Mouse (Mus musculus): ENCODE results near the gene Clmn.
A peak's percentile ranks its signal among the peaks of the same experiment; 100 is the strongest.

Clmn gene

GRCm38 (mm10) chr12:104880367-104880766 is 15.5 kb upstream of the Clmn start:
- DNase-seq (ENCODE audit: low spot score in 2 of 2) = no peak

- DNase-seq (ENCODE audit: low spot score in 2 of 2) = no peak
These were observed 14.7 kb upstream of the Clmn start for GRCm38 (mm10) chr12:104879577-104879989.

DNA sequence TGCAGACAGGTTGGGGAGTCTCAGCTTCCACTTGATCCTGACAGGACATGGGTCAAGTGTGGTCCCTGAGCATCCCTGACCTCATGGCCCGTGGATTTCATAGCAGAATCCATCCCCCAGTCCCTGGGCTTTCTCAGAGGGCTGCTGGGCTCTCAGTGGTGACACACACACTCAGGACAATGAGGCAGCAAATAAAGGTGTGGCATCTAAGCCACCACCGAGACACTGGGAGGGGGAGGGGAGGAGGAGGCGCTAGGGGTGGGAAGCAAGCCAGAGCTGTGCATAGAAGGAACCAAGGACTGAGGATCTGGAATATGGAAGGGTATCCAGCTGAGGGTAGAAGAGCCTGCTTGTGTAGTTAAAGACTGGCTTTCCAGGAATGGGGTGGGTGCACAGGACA is 11.2 kb upstream of the Clmn start:
- DNase-seq (ENCODE audit: low spot score in 2 of 2) = no peak

GRCm38 (mm10) chr12:104871987-104872386 is 7.1 kb upstream of the Clmn start:
- DNase-seq (ENCODE audit: low spot score in 2 of 2) = no peak

DNA sequence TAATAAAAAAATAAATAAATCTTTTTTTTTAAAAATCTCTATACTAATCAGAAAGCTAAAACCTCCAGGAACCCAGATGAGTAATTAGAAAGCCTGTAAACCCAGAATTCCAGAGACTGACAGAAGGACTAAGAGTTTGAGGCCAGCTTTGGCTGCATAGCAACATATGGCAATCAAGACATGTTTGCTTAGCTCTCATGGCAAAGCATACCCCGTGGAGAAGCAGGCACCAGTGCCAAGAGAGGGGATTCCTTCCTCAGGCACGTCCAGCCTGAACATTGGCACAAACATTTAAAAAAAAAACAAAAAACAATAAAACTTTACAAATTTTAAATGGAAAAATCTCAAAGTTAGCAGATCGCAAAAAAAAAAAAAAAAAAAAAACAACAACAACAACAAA is 4.9 kb upstream of the Clmn start:
- no peak for DNase-seq (ENCODE audit: low spot score in 2 of 2)

DNA sequence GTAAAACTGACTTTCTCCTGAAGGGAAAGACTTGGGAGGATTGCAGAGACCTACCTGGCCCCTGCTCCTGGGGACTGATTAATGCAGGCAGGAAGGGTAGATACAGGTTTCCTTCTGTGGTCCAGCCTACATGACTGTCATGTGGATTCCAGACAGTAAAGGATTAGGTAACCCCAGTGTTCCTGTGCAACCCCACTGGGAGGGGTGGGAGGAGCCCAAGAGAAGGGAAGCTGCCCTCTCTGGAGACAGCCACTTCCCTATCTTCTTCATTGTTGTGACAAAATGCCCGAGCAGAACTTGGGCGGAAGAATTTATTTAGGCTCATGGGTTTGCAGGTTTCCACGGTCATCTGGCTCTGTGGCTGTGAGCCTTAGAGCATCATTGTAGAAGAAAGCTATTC is 3.6 kb upstream of the Clmn start:
- no peak for DNase-seq (ENCODE audit: low spot score in 2 of 2)

- no peak for DNase-seq (ENCODE audit: low spot score in 2 of 2)
These were observed 3.0 kb upstream of the Clmn start for GRCm38 (mm10) chr12:104867851-104868250.

- no peak for DNase-seq (ENCODE audit: low spot score in 2 of 2)
These were observed 275 bp upstream of the Clmn start for GRCm38 (mm10) chr12:104865166-104865535.

DNA sequence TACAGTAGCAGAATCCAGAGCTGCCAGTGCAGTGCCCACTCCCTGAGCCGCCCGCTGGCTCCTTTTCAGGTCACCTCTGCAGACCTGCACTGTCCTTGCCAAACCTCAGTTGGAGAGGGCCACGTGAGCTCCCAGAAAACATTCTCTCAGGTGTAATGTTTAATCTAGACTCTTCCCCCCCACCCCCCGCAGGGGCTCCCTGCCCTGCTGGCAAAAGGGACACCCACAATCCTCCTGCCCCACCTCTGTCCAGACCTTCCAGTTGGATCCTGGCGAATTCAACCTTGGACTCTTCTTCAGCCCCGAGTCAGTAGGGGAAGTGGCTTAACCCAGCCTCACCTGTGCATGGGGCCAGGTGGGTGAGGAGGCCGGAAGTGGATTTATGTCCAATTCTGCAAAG is 1.2 kb downstream of the Clmn start:
- DNase-seq (ENCODE audit: low spot score in 2 of 2) = no peak

GRCm38 (mm10) chr12:104859140-104859539 is 5.7 kb downstream of the Clmn start:
- DNase-seq (ENCODE audit: low spot score in 2 of 2) = peak; percentile 44 to 69

DNA sequence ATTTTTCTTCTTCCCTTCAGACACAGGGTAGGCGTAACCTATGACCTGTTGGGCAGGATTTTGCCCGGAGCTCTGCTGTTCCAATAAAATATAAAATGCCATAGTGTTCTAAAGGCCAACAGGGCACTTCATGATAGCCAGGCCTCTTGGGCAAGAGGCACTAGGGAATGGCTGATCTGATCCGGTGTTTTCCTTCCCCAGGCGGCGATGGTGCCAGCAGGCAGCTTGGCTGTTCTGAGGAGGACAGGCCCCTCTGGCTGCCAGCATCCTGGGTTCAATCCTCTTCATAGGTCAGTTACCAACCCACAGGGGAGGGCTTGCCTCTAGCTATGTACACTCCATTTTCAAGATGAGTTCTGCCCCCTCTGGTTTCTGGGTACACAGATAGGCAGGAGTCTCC is 6.1 kb downstream of the Clmn start:
- DNase-seq (ENCODE audit: low spot score in 2 of 2) = no peak

DNA sequence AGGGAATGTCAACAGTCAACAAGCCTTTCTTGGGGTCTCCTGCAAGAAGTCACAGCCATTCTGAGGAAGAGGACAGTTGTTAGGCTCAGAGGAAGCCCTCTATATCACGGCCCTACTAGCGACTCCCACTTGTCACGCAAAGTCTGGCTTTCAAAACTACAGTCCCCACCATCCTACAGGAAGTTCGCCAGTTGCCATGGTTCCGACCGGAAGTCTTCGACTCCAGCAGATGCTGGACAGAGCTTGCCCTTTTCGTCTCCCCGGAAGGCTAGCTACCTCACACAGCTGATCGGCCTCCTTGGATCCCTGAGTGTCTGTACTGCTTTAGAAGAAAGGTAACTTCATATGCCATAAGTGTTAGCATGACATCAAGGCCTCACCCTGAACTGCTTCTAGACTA is 7.3 kb downstream of the Clmn start:
- DNase-seq (ENCODE audit: low spot score in 2 of 2) = no peak

DNA sequence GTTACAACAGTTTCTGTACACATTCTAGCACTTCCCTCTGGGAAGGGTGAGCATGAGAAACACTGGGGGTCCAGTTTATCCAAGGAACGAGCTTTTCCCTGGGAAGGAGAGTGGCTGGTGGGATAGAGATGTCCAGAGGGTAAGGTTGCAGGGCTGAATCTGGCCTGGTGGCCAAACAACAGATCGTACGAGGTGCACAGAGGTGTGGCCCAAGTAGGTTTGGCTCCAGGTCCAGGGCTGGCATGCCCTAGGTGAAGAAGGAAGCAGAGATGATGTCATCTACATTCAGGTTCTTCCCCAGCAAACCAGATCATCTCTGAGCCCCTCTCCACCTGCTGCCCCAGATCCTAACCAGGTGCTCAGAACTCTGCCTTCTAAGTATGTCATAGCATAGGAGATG is 8.3 kb downstream of the Clmn start:
- no peak for DNase-seq (ENCODE audit: low spot score in 2 of 2)

GRCm38 (mm10) chr12:104855548-104855947 is 9.3 kb downstream of the Clmn start:
- no peak for DNase-seq (ENCODE audit: low spot score in 2 of 2)

DNA sequence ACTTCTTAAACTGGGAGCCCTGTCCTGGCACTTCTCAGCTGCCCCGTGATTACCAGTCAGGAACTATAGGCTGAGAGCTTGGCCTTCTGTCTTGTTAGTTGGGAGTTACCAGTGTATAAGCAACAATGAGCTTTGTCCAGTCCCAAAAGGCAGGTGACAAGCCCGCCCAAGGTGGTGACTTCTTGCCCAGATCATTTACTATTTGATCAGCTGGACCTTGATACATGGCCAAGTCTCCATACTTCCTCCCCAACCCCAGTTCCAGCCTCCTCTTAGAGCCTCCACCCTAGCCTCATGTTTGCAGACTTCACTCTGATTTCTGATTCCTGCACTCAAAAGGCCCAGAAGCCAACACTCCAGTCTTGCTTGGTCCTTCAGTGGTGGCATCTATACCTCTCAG is 10.1 kb downstream of the Clmn start:
- DNase-seq (ENCODE audit: low spot score in 2 of 2) = no peak

DNA sequence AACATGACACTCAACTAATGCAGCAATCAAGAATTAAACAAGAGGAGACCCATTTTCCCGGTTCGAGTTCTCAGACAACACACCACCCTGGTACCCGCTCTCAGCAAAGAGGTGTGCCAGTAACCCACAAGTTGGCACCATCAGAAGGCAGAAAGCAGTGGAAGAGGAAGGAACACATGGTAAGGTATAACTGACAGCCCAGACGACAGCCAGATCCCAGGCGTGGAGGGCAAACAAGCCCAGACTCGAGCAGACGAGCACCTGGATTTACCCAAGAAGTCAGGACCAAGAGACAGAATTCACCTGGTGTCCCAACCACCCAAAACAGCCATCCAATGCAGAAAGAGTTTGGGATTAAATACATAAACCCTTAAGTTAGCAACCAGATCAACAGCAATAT is 11.5 kb downstream of the Clmn start:
- DNase-seq (ENCODE audit: low spot score in 2 of 2) = no peak

DNA sequence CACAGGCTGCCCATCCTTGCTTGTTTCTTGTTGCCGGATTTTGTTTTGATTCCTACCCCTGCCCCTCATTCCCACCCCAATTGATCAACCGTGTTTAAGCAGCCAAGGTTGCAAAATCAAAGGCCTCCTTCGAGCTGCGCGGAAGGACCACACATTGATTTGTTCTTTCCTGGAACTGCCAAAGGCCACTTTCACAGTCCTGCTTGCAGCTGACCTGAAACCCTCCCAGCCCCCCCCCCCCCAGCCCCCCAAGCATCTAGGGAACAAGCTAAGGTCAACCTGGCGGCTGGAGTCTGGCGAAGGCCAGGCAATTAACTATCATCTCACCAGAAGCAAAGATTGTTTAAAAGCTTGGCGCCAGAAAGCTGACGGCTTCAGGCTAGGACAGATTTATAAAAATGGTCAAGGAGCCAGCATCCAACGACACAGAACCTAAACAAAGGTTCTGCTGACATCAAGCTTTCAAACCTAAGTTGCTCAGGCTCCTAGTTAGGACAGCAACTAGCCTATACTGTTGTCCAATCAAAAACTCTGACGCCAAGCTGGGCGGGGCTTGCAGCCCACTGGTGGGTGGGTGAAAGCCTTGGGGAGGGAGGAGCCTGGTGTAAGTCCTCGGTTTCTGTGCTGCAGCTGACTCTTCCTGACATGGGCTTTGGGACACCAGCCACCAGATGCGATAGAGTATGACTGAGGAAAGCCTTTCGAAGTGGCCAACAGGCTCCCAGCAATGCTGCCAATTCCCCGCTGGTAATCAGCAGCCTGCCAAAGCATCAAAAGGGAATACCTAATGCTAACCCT is 13.0 kb downstream of the Clmn start:
- DNase-seq (ENCODE audit: low spot score in 2 of 2) = peak in 1 of 2 experiments; percentile 44

DNA sequence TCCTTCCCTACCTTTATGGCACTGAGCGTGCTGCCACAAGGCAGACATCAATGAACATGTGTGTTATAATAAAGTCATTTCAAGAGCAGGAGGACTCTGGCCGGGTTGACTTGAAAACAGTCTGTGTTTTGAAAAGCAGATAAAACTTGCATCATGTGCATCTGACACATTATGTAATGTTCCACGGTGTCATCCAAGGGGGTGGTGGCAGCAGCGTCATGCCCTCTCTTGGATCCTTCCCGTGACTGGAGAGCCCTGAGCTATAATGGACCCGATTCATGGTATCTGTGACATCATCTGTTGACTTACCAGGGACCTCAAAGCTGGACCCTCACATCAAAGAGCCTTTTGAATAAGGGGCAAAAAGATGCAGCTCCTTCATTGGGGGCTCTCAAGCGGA is 14.8 kb downstream of the Clmn start:
- peak; percentile 58 to 64 for DNase-seq (ENCODE audit: low spot score in 2 of 2)

DNA sequence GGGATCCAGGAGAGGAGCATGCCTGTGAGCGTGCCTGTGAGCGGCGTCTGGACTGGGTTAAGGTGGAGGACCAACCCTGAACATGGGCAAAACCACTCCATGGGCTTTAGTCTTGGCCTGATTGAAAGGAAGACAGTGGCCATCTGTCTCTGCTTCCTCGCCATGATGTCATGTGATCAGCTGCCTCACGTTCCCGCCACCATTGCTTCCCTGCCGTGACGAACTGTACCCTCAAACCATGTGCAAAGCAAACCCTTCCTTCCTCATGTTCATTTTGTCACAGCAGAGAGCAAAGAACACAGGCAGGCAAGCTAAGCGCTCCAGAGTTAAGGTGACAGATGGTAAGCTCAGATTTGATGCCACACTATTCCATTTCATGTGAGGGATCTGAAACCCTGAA is 16.2 kb downstream of the Clmn start:
- no peak for DNase-seq (ENCODE audit: low spot score in 2 of 2)

GRCm38 (mm10) chr12:104847227-104847626 is 17.6 kb downstream of the Clmn start:
- no peak for DNase-seq (ENCODE audit: low spot score in 2 of 2)

- DNase-seq (ENCODE audit: low spot score in 2 of 2) = no peak
These were observed 19.2 kb downstream of the Clmn start for GRCm38 (mm10) chr12:104845707-104846106.

DNA sequence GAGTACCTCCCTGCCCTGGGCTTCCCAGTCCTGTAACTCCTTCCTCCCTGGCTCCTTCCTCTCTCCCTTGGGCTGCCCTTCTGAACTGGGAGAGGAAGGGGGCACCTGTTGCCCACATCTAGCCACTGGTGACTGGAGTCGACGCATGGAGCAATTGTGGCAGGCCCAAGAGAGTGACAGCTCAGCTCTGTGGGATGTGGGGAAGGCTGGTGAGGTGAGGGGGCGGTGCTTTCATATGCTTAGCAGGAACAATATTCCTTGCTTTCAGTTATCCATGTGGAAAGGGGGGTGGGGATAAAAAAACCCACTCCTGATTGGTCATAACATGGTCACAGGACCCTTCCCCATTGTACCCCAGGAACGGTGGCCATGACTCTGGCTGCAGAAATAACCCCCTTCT is 19.9 kb downstream of the Clmn start:
- no peak for DNase-seq (ENCODE audit: low spot score in 2 of 2)

DNA sequence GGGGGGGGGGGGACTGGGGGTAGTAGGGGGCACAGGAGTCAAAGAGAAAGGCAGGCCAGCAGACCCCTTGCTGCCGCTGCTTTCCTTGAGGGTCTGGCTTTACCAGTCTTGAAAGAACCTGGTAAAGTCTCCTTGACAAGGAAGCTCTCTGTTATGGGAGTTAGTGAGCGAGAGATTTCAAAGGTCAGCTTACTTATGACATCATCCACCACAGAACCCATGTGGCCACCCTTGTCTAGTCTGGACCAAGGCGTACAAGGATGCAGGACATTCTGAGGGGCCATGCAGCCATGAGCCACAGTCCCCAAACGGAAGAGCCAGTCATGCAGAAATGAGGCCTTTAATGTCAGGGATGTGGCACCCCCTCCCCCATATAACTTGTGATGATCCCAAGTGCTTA is 20.6 kb downstream of the Clmn start:
- no peak for DNase-seq (ENCODE audit: low spot score in 2 of 2)

DNA sequence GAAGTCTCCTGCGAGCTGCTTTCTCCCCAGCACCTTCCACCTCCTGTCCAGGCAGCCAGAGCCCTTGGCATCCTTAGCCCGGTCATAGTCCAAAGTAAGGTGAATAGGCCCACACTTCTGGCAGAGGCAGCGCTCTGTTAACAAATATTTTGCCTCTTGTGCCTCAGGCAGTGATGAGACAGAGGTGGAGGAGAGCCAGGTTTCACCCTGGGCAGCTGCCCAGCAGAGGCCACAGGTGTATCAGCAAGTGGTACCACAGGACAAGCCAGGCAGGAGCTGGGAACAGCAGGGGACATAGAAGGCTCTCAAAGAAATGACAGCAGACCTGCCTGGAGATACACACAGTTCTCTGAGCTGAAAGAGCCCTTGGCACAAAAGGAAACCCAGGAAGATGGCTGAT is 23.6 kb downstream of the Clmn start:
- DNase-seq (ENCODE audit: low spot score in 2 of 2) = no peak

Measured in left cerebral cortex, adult 9 months (tissue).